Mouse (Mus musculus): ENCODE measurements at regions not wholly inside any gene's neighbourhood (a gene's known extent, or its start where the extent isn't known, plus 50 kb on each side); places are given as distances from the start of the nearest gene placed in this dataset.

GRCm38 (mm10) chr10:70814354-70815131 lies 158.8 kb upstream of the Phyhipl start:
- DNase-seq, result peak; percentile 52 to 66

DNA sequence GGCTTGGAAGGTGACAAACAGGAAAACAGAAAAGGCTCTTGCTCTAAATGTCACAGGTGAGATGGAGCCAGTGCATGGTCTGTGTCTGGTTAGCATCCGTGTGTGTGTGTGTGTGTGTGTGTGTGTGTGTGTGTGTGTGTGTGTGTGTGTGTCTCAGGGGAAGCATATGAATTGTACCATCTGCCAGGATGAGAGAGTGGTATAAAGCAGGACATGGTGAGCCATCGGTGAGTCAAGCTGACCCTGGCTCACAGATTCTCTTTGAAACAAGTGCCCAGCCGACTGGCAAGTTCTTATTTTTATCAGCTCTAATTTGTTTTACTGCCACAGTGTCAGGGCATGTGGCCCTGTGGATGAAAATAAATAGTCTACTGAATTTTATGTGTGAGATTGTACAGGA lies 153.6 kb upstream of the Phyhipl start:
- DNase-seq, result peak; percentile 49 to 59

- peak; percentile 11 to 18 for DNase-seq
These were observed 151.1 kb upstream of the Phyhipl start for GRCm38 (mm10) chr10:70806786-70807385.

- peak in 1 of 2 experiments; percentile 45 for DNase-seq
These were observed 145.1 kb upstream of the Phyhipl start for GRCm38 (mm10) chr10:70800736-70801306.

- no peak for DNase-seq
These were observed 144.1 kb upstream of the Phyhipl start for GRCm38 (mm10) chr10:70799906-70800305.

DNA sequence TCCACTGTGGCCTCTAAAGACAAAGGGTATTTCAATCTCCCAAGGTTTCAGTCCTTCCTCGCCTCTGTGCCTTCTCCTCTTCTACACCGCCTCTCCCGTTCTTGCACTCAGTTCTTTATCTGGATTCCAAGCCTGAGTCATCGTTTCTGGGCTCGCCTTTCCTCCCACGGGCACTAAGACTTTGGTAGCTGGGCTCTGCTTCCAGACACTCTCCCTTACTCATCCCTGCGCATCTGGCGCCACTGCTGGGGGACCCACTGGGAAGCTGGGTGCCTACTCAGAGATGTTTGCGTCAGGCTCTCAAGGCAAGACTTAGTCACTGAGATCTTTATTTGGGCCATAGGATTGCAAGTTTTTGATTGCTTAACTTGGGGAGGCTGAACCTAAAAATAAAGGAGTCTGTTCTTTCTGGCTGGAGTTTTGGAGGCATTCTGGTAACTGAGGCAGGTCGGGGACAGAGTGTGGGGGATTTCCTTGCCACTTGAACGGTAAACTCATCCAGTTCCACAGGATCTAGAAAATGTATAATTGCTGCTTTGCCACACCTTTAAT lies 143.5 kb upstream of the Phyhipl start:
- DNase-seq, result no peak

DNA sequence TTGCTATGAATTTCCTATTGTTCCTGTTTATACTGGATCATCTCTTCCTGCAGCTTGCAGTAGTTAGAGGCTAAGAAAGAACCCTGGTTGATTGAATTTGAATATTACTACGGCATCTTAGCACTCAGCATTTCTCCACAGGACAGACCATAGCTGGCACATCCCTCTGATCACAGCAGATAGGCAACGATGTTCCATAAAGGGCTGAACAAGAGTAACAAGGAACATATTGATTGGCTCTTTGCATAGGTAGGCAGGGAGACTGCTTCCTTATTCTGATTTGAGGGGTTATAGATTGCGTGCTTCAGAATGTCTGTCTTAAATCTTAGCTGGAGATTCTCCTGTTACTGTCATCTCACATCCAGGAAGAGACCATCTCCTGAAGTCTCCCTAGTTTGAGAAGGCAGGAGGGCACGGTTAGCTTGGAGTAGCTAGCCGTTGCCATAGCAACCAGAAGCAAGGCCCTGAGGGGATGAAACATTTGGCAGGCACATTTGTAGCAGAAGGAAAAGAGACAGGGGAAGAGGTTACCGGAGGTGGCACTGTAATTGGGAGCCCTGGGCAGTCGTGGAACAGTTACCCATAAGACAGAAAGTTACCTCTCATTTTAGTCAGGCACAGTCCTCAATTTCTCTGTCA lies 133.2 kb upstream of the Phyhipl start:
- DNase-seq, result peak; percentile 73 to 77

DNA sequence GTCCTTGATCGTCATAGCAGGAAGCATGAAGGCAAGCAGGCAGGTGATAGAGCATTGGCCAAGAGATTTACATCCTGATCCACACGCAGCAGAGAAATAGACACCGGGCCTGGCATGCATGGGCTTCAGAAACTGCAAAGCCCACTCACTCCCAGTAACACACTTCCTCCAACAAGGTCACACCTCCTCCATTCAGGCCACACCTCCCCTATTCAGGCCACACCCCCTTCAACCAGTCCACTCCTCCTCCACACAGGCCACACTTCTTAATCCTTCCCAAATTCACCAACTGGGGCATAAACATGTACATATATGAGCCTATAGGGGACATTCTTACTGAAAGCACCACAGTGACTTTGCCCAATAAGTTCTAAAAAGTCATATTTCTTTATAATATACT lies 125.3 kb upstream of the Phyhipl start:
- no peak for DNase-seq

GRCm38 (mm10) chr10:70778596-70778995 lies 122.8 kb upstream of the Phyhipl start:
- no peak for DNase-seq

- no peak for DNase-seq
These were observed 118.8 kb upstream of the Phyhipl start for GRCm38 (mm10) chr10:70774571-70774970.

- no peak for DNase-seq
These were observed 118.4 kb upstream of the Phyhipl start for GRCm38 (mm10) chr10:70774159-70774558.

DNA sequence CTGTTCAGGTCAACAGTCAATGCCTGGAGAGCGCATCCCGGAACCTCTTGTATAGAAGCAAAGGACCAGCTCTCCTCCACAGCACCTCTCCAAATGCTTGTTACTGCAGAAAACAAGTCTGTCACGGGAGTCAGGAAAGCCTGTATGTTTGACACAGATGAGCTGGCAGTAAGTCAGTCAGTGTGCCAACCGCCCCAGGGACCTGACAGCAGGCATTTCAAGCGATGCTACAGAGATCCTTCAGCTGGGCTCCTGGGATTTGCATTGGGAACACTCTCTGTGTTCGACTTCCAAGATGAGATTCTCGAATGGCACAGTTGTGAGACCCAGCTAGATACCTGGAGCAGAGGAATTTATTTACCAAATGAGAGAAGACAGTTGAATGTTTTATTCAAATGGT lies 111.7 kb upstream of the Phyhipl start:
- peak; percentile 10 to 16 for DNase-seq

- no peak for DNase-seq
These were observed 111.1 kb upstream of the Phyhipl start for GRCm38 (mm10) chr10:70766869-70767268.

DNA sequence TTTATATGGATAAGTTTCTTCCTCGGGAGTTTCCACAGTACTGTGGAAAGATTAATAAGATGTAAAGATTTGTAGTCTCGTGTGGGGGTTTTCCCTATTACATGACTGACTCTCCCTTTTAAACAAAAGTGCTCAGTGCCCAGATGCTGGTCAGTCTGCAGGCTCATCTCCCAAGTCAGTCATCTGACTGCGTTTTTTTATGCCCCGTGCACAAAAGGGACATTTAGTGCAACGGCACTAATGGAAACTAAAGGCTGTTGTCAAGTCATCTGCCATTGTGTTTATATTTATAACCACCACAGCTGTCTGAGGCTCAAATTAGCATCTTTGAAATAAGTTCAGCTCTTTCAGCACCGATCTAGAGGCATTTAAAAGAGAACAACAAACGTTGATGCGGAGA lies 110.7 kb upstream of the Phyhipl start:
- no peak for DNase-seq

DNA sequence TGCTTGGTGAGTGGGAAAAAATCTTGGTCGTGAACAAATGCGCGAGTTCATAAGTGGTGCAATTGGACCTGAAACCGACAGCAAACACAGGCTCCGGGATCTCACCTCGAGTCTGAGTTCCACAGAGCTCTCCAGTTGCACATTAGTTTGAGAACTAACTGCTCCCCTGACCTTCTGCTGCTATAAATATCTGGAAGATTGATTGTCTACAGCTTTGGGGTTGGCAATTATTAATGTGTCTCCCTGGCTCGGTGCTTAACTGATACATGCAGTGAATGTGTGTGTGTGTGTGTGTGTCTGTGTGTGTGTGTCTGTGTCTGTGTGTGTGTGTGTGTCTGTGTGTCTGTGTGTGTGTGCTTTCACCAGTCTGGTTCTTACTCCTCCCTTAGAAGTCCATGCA lies 107.4 kb upstream of the Phyhipl start:
- DNase-seq, result no peak

DNA sequence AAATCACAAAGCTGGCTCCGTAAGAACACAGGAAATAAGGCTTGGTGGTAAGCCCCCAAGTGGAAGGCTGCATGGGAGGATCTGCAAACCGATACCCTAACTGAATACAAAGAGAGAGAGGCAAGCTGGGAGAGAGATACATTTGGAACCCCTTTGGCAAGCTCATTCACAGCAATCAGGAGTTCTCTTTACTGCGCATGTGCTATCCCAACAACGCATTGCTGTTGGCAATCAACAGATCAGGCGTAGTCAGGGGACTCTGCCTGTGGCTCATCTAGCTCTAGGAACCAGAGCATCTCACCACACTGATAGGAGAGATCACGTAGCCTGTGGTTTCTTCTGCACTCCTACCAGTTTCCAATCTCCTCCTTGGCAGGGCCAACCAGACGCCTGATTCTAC lies 103.9 kb upstream of the Phyhipl start:
- no peak for DNase-seq

GRCm38 (mm10) chr10:70751771-70752170 lies 96.0 kb upstream of the Phyhipl start:
- DNase-seq, result no peak

GRCm38 (mm10) chr10:70750356-70751145 lies 94.8 kb upstream of the Phyhipl start:
- DNase-seq, result no peak

- DNase-seq, result no peak
These were observed 90.8 kb upstream of the Phyhipl start for GRCm38 (mm10) chr10:70746612-70747011.

- DNase-seq, result no peak
These were observed 86.1 kb upstream of the Phyhipl start for GRCm38 (mm10) chr10:70741909-70742308.

GRCm38 (mm10) chr10:70740095-70740494 lies 84.3 kb upstream of the Phyhipl start:
- DNase-seq, result no peak

- no peak for DNase-seq
These were observed 83.7 kb upstream of the Phyhipl start for GRCm38 (mm10) chr10:70739348-70739966.
